Mouse (Mus musculus): Measurements from ENCODE around the gene Apeh.

DNA sequence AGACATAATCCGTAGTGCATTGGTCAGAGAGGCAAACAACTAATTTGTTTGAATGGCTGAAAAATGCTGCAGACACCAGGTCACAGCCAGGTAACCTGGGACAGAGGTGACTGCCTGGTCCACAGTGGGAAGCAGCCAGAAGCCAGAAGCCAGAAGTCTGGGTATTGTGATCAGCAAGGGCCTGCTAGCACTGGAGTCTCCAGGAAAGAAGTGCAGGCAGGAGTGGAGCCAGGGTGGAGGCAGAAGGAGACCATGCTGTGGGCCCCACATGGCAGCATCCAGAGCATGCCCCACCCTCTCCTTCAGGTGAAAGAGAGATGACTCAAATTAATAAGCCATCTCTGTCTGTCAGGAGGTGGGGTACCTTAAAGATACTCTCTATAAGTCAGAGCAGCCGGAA is 49.1 kb upstream of the Apeh start:
- no peak for TF ChIP-seq CTCF (IDR thresholded peaks at IDR 0.05; ENCODE audit: low read depth, low read length)
- TF ChIP-seq GATA1 (IDR thresholded peaks at IDR 0.05; ENCODE audit: borderline replicate concordance, low read length), result no peak
- no peak for TF ChIP-seq POLR2AphosphoS5 (IDR thresholded peaks at IDR 0.05; ENCODE audit: insufficient replicate concordance, low read depth, low read length)
- TF ChIP-seq TAL1 (conservative IDR thresholded peaks at IDR 0.05; ENCODE audit: low read depth, low read length), result no peak

Measured in G1E (cell line).